Mouse (Mus musculus): Measurements from ENCODE around the gene Olfr492.

Gene Olfr492

DNA sequence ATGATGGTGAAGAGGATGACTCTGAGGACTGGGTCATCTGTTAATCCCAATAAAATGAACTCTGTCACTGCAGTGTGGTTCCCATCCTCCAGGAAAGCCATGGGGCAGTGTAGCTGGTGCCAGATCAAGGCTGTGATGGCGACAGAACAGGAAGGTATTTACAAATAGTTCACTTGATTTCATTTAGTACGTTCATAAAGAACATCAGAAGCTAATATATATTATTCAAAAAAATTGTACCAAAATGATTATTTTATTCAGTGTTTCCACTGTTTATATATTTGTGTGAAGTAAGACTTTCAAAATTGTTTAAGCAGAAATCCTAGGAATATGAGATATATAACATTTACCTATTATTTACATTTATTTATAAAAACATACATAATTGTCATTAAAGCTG lies at the start of gene Olfr492:
Olfr492 (minus strand) TSS at position 101 of the 400 bp plus-strand sequence.
- no peak for DNase-seq (ENCODE audit: low spot score)

DNA sequence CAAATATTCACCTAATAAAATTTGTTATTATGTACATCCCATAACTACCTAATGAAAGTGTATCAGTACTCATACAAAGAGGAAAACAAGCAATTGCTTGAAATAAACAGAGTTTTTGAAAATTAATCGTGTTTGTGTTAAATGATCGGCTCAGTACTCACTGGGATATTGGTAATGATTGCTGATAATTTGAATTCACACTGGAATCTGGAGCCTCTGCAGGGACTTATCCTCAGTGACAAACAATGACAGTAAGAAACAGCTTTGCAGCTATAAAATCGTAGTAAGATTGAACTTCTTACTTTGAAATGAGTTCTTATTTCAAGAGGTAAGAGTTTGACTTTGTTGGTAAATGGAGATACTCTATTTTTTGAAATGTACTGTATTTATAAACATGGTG lies 41.6 kb upstream of the Olfr492 start, which contains the start of gene Olfr494:
Olfr494 (plus strand) TSS at position 301 of the 400 bp plus-strand sequence.
- no peak for DNase-seq (ENCODE audit: low spot score)

DNA sequence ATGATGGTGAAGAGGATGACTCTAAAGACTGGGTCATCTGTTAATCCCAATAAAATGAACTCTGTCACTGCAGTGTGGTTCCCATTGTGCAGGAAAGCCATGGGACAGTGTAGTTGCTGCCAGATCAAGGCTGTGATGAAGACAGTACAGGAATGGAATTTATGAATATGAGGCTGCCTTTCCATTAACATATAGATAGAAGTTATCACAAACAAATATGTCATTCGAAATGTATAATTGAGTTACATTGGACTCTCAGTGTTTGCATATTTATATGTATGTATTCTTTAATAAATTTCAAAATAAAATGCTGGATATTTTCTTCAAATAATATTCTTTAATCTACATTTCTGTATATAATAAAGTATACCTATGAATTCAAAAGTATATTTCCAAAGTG lies 23.4 kb upstream of the Olfr492 start, which contains the start of gene Olfr493:
Olfr493 (minus strand) TSS at position 101 of the 400 bp plus-strand sequence.
- no peak for DNase-seq (ENCODE audit: low spot score)

DNA sequence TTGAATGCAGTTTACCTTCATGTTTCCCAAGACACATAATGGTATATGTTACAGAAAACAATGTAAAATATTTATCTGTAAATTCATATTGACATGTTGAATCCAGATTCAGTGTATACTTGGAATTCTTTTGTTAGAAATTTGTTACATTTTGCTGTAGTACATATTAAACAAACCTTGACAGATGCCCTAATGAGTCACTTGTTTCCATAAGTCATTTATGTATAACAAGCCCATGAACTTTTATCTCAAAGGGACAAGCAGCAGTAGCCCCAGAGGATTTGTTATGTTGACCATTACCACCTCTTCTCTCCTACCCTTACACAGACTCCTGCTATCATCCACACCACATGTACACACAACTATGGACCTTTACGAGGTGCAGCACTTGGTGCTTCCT lies 10.3 kb downstream of the Olfr492 start, which contains the start of gene Olfr491:
Olfr491 (plus strand) TSS at position 301 of the 400 bp plus-strand sequence.
- no peak for DNase-seq (ENCODE audit: low spot score)

DNA sequence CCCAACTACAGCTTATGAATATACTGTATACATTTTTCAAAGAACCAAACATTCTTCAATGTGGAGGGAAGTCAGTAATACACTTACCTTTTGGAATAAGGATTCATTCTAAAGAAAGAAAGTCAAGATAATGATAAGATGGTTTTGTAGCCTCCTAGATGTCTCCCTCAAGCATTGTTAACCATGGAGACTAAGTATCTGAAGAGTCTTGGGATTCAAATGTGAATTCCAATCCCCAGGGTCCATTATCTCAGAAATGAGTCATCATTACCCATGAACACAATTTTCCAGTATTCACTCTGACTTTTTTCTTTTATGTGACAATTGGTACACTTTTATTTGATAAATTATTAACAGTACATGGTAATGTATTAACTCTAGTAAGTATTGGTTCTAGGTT lies 34.6 kb downstream of the Olfr492 start, which contains the start of gene Olfr490:
Olfr490 (minus strand) TSS at position 101 of the 400 bp plus-strand sequence.
- no peak for DNase-seq (ENCODE audit: low spot score)
